Mouse (Mus musculus) limb, embryonic 10.5 days (tissue): ENCODE measurements around the gene Acoxl. TPM values are rescaled to one million over a fixed set of nuclear protein-coding genes. Genes with fewer than 3 reads are reported as not detected.

ENCODE experiments used
- DNase-seq: peaks from one replicate; pipeline ENCODE4 v3.0.0-alpha.2; 2017; ENCODE audit warnings: low spot score
- H3K27ac ChIP-seq: fragments of 300-500 bp; sonication (generic); 2 replicates; pipeline ENCODE4 v1.5.1; 2016; ENCODE audit warnings: mild to moderate bottlenecking
- H3K27me3 ChIP-seq: fragments of 300-500 bp; sonication (generic); 2 replicates; pipeline ENCODE4 v1.6.1; 2016; ENCODE audit warnings: low read depth, mild to moderate bottlenecking; ENCODE audit not compliant: poor library complexity, severe bottlenecking
- H3K36me3 ChIP-seq: fragments of 300-500 bp; sonication (generic); 2 replicates; pipeline ENCODE4 v1.6.1; 2016; ENCODE audit warnings: mild to moderate bottlenecking, moderate library complexity
- H3K4me1 ChIP-seq: fragments of 300-500 bp; sonication (generic); 2 replicates; pipeline ENCODE4 v1.6.1; 2016
- H3K4me3 ChIP-seq: fragments of 300-500 bp; sonication (generic); 2 replicates; pipeline ENCODE4 v1.5.1; 2016; ENCODE audit warnings: mild to moderate bottlenecking, moderate library complexity
- H3K9me3 ChIP-seq: fragments of 300-500 bp; sonication (generic); replicated peaks from 2 replicates; pipeline ENCODE4 v1.6.1; 2016; ENCODE audit warnings: mild to moderate bottlenecking
- whole genome bisulfite sequencing: fragments of 180-500 bp; shearing (Covaris S2); methylation state at CpG from one replicate; pipeline ENCODE4 v1.1.7; 2016; 5-methylcytosine and 5-hydroxymethylcytosine counted together
- polyA plus RNA-seq: library from polyadenylated mRNA; unstranded; fragments of >200 nt; fragmentation: Nextera tagmentation; extraction: Ambion mirVana; gene quantifications from 2 replicates; pipeline ENCODE4 v1.2.1, GENCODE M21; 2016

Acoxl gene
- polyA plus RNA-seq, 1 experiment from 2014 or later, result 0.20 TPM

GRCm38 (mm10) chr2:127983301-127983700 lies 144.6 kb downstream of the Acoxl start:
- H3K4me1 ChIP-seq, result peaks cover 7% of the 10 kb centered on the region; the same call in 1 of the 2 replicates
- no peaks in the 10 kb centered on the region for H3K36me3 ChIP-seq
- H3K9me3 ChIP-seq, result no peaks in the 10 kb centered on the region
- H3K27me3 ChIP-seq, result no peaks in the 10 kb centered on the region
- DNase-seq, result no peak
- H3K27ac ChIP-seq, result no peak overlapping the region
- no peak overlapping the region for H3K4me3 ChIP-seq
- WGBS, result 85% methylated on average over 4 of the region's 4 CpGs

- DNase-seq, result no peak
- H3K27me3 ChIP-seq, result no peaks in the 10 kb centered on the region
- no peaks in the 10 kb centered on the region for H3K9me3 ChIP-seq
- H3K36me3 ChIP-seq, result no peaks in the 10 kb centered on the region
- no peak overlapping the region for H3K4me3 ChIP-seq
- WGBS, result 100% methylated on average over 1 of the region's 1 CpGs
- H3K27ac ChIP-seq, result no peak overlapping the region
- peaks cover 7% of the 10 kb centered on the region; the same call in 1 of the 2 replicates for H3K4me1 ChIP-seq
Measured at GRCm38 (mm10) chr2:127983981-127984380, 145.3 kb downstream of the Acoxl start.

GRCm38 (mm10) chr2:127987706-127988105 lies 149.0 kb downstream of the Acoxl start:
- 49% methylated on average over 4 of the region's 4 CpGs for WGBS
- Histone ChIP-seq H3K27me3 (no peaks in the 10 kb centered on the region), H3K36me3 (no peaks in the 10 kb centered on the region), H3K4me3 (no peak overlapping the region), H3K4me1 (peaks cover 7% of the 10 kb centered on the region; the same call in 1 of the 2 replicates), H3K9me3 (no peaks in the 10 kb centered on the region), H3K27ac (no peak overlapping the region)
- no peak for DNase-seq

- 62% methylated on average over 6 of the region's 6 CpGs for WGBS
- Histone ChIP-seq H3K4me3 (no peak overlapping the region), H3K9me3 (no peaks in the 10 kb centered on the region), H3K27ac (no peak overlapping the region), H3K4me1 (peaks cover 7% of the 10 kb centered on the region; the same call in 1 of the 2 replicates), H3K27me3 (no peaks in the 10 kb centered on the region), H3K36me3 (no peaks in the 10 kb centered on the region)
- no peak for DNase-seq
Measured at GRCm38 (mm10) chr2:127990856-127991479, 152.3 kb downstream of the Acoxl start.

- WGBS, result 95% methylated on average over 1 of the region's 1 CpGs
- H3K27ac ChIP-seq, result no peak overlapping the region
- H3K27me3 ChIP-seq, result no peaks in the 10 kb centered on the region
- H3K36me3 ChIP-seq, result no peaks in the 10 kb centered on the region
- no peak for DNase-seq
- no peaks in the 10 kb centered on the region for H3K9me3 ChIP-seq
- H3K4me3 ChIP-seq, result no peak overlapping the region
- H3K4me1 ChIP-seq, result 0 out of 2 replicates have a peak, but pooled peaks cover under 1% of the 10 kb centered on the region
Measured at GRCm38 (mm10) chr2:127991656-127992055, 153.0 kb downstream of the Acoxl start.

- no peak overlapping the region for H3K27ac ChIP-seq
- H3K36me3 ChIP-seq, result no peaks in the 10 kb centered on the region
- no peak overlapping the region for H3K4me3 ChIP-seq
- no peak for DNase-seq
- peaks cover 8% of the 10 kb centered on the region for H3K4me1 ChIP-seq
- H3K9me3 ChIP-seq, result no peaks in the 10 kb centered on the region
- H3K27me3 ChIP-seq, result no peaks in the 10 kb centered on the region
- WGBS, result 88% methylated on average over 17 of the region's 17 CpGs
Measured at GRCm38 (mm10) chr2:128008662-128009423, 170.2 kb downstream of the Acoxl start.

- Histone ChIP-seq H3K4me1 (no peaks in the 10 kb centered on the region), H3K27me3 (no peaks in the 10 kb centered on the region), H3K27ac (no peak overlapping the region), H3K4me3 (no peak overlapping the region), H3K9me3 (no peaks in the 10 kb centered on the region), H3K36me3 (no peaks in the 10 kb centered on the region)
- 72% methylated on average over 2 of the region's 2 CpGs for WGBS
- DNase-seq, result no peak
Measured at GRCm38 (mm10) chr2:128014613-128015012, 175.9 kb downstream of the Acoxl start.

GRCm38 (mm10) chr2:128015602-128016001 lies 176.9 kb downstream of the Acoxl start:
- no peaks in the 10 kb centered on the region for H3K27me3 ChIP-seq
- DNase-seq, result no peak
- WGBS, result 89% methylated on average over 8 of the region's 8 CpGs
- H3K9me3 ChIP-seq, result no peaks in the 10 kb centered on the region
- no peak overlapping the region for H3K4me3 ChIP-seq
- no peaks in the 10 kb centered on the region for H3K4me1 ChIP-seq
- no peak overlapping the region for H3K27ac ChIP-seq
- no peaks in the 10 kb centered on the region for H3K36me3 ChIP-seq

- 44% methylated on average over 7 of the region's 7 CpGs for WGBS
Measured at GRCm38 (mm10) chr2:128020039-128020907, 181.6 kb downstream of the Acoxl start.

GRCm38 (mm10) chr2:128020908-128021193 lies 182.2 kb downstream of the Acoxl start:
- H3K9me3 ChIP-seq, result no peaks in the 10 kb centered on the region
- no peaks in the 10 kb centered on the region for H3K4me1 ChIP-seq
- no peak overlapping the region for H3K27ac ChIP-seq
- DNase-seq, result no peak
- H3K4me3 ChIP-seq, result no peak overlapping the region
- H3K36me3 ChIP-seq, result no peaks in the 10 kb centered on the region
- H3K27me3 ChIP-seq, result no peaks in the 10 kb centered on the region

More at GRCm38 (mm10) chr2:128020039-128020907, 181.6 kb downstream of the Acoxl start:
- DNase-seq, result no peak
- Histone ChIP-seq H3K27ac (no peak overlapping the region), H3K36me3 (no peaks in the 10 kb centered on the region), H3K9me3 (no peaks in the 10 kb centered on the region), H3K27me3 (no peaks in the 10 kb centered on the region), H3K4me3 (no peak overlapping the region), H3K4me1 (no peaks in the 10 kb centered on the region)

GRCm38 (mm10) chr2:128023855-128024254 lies 185.2 kb downstream of the Acoxl start:
- Histone ChIP-seq H3K27me3 (no peaks in the 10 kb centered on the region), H3K9me3 (no peaks in the 10 kb centered on the region), H3K36me3 (no peaks in the 10 kb centered on the region), H3K27ac (no peak overlapping the region), H3K4me1 (0 out of 2 replicates have a peak, but pooled peaks cover 6% of the 10 kb centered on the region), H3K4me3 (no peak overlapping the region)
- 87% methylated on average over 2 of the region's 2 CpGs for WGBS
- DNase-seq, result no peak

GRCm38 (mm10) chr2:128027696-128028095 lies 189.0 kb downstream of the Acoxl start:
- Histone ChIP-seq H3K4me1 (peaks cover 26% of the 10 kb centered on the region), H3K36me3 (no peaks in the 10 kb centered on the region), H3K9me3 (no peaks in the 10 kb centered on the region), H3K4me3 (no peak overlapping the region), H3K27ac (no peak overlapping the region), H3K27me3 (no peaks in the 10 kb centered on the region)
- DNase-seq, result no peak
- WGBS, result 84% methylated on average over 12 of the region's 12 CpGs

GRCm38 (mm10) chr2:128029968-128030367 lies 191.3 kb downstream of the Acoxl start:
- WGBS, result 68% methylated on average over 2 of the region's 2 CpGs
- H3K27me3 ChIP-seq, result no peaks in the 10 kb centered on the region
- no peak overlapping the region for H3K4me3 ChIP-seq
- H3K4me1 ChIP-seq, result peaks cover 36% of the 10 kb centered on the region
- H3K9me3 ChIP-seq, result no peaks in the 10 kb centered on the region
- no peak for DNase-seq
- no peak overlapping the region for H3K27ac ChIP-seq
- H3K36me3 ChIP-seq, result no peaks in the 10 kb centered on the region
